Mouse (Mus musculus) CD4-positive, CD25-positive, alpha-beta regulatory T cell (primary cell): Measurements from ENCODE around the gene Cmklr1. TPM values are rescaled to one million over a fixed set of nuclear protein-coding genes. Genes with fewer than 3 reads are reported as not detected.

Experiments used
- polyA plus RNA-seq: library from polyadenylated mRNA; unstranded; fragments of 100-300 nt; shearing (Covaris generic); gene quantifications from one replicate; pipeline ENCODE4 v1.2.1, GENCODE M21; 2017

The Cmklr1 gene
- not detected for polyA plus RNA-seq

GRCm38 (mm10) chr5:113650035-113650865 lies at the start of gene Cmklr1:
Gene Cmklr1 (minus strand): TSS chr5:113650426.

Other genes starting within 250 kb of the Cmklr1 start
- 0.92 TPM for gene Wscd2, start 160.1 kb downstream of the Cmklr1 start, polyA plus RNA-seq
- gene 1700069L16Rik, start 74.3 kb upstream of the Cmklr1 start, polyA plus RNA-seq: not detected
- gene Ficd, start 85.4 kb upstream of the Cmklr1 start, polyA plus RNA-seq: 10.0 TPM
- 83.3 TPM for gene Sart3, start 122.1 kb upstream of the Cmklr1 start, polyA plus RNA-seq
- gene Iscu, start 122.3 kb upstream of the Cmklr1 start, polyA plus RNA-seq: 119 TPM
- gene Tmem119, start 150.1 kb upstream of the Cmklr1 start, polyA plus RNA-seq: not detected
- gene Selplg, start 182.2 kb upstream of the Cmklr1 start, polyA plus RNA-seq: 1,050 TPM